Mouse (Mus musculus) midbrain, embryonic 14.5 days (tissue): ENCODE data around the gene Ssh3. TPM values are rescaled to one million over a fixed set of nuclear protein-coding genes. Genes with fewer than 3 reads are reported as not detected.

Source experiments
- ATAC-seq: fragments of 200-750 bp; cut with Nextera tagmentation; 2 replicates; pipeline ENCODE4 v1.8.0; 2017; ENCODE audit warnings: moderate number of reproducible peaks, moderate library complexity; ENCODE audit not compliant: low FRiP score, low TSS enrichment
- DNase-seq: peaks from one replicate; pipeline ENCODE4 v3.0.0-alpha.2; 2015
- H3K27ac ChIP-seq: fragments of 300-500 bp; sonication (generic); replicated peaks from 2 replicates; pipeline ENCODE4 v1.5.1; 2014; ENCODE audit warnings: mild to moderate bottlenecking, low read depth, low read length, moderate library complexity
- H3K27me3 ChIP-seq: fragments of 300-500 bp; sonication (generic); 2 replicates; pipeline ENCODE4 v1.6.1; 2014; ENCODE audit warnings: low read length, control low read depth, mixed read lengths; ENCODE audit not compliant: control insufficient read depth, insufficient read depth
- H3K36me3 ChIP-seq: fragments of 300-500 bp; sonication (generic); 2 replicates; pipeline ENCODE4 v1.6.1; 2014; ENCODE audit warnings: low read length, control low read depth; ENCODE audit not compliant: control insufficient read depth, insufficient read depth
- H3K4me1 ChIP-seq: fragments of 300-500 bp; sonication (generic); 2 replicates; pipeline ENCODE4 v1.6.1; 2014; ENCODE audit warnings: mild to moderate bottlenecking, antibody characterized with exemption, low read length, control low read depth; ENCODE audit not compliant: control insufficient read depth, insufficient read depth
- H3K4me2 ChIP-seq: fragments of 300-500 bp; sonication (generic); 2 replicates; pipeline ENCODE4 v1.6.1; 2014; ENCODE audit warnings: mild to moderate bottlenecking, low read length, moderate library complexity
- H3K4me3 ChIP-seq: fragments of 300-500 bp; sonication (generic); replicated peaks from 2 replicates; pipeline ENCODE4 v1.5.1; 2014; ENCODE audit warnings: low read depth, low read length
- H3K9ac ChIP-seq: fragments of 300-500 bp; sonication (generic); replicated peaks from 2 replicates; pipeline ENCODE4 v1.6.1; 2014; ENCODE audit warnings: mild to moderate bottlenecking, low read length, moderate library complexity
- H3K9me3 ChIP-seq: fragments of 300-500 bp; sonication (generic); 2 replicates; pipeline ENCODE4 v1.6.1; 2016; ENCODE audit warnings: low read length, control low read depth, mixed read lengths; ENCODE audit not compliant: control insufficient read depth
- WGBS: fragments of 180-500 bp; shearing (Covaris S2); extraction: QIAGEN DNeasy Blood & Tissue Kit; methylation state at CpG from one replicate; pipeline ENCODE4 v1.1.7; 2014; 5-methylcytosine and 5-hydroxymethylcytosine counted together
- polyA plus RNA-seq: library from polyadenylated mRNA; unstranded; fragments of >200 nt; fragmentation: Nextera tagmentation; extraction: Ambion mirVana; gene quantifications from 2 replicates; pipeline ENCODE4 v1.2.1, GENCODE M21; 2014

Gene Ssh3
- polyA plus RNA-seq, 1 experiment from 2014 or later, result 8.8 TPM

DNA sequence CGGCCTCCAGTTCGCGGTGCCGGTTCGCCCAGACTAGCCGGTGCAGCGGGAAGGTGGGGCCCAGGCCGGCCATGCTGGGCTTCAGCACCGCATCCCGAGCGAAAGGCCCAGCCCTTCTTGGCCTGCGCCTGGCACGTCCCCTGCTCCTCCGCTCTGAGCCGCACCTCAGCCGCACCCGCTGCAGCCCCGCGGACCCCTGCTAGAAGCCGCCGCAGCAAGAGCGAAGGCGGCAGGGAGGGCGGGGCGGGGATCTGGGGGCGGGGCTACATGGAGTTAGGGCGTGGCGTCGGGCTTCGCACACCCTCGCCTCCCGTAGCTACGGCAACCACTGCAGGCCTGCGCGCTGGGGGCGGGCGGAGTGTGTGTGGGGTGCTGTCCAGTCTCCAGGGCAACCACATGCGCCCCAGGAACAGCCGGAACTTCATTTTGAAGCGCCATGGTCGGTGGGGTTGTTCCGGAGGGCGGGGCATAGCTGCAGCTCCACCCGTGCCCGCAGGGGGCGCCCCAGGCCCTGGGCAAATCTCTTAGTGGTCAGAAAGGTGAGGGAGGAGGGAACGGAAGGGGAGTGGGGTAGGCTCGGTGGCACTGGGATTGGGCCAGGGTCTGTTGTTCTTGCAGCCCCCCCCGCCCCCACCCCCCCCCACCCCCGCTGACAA lies 14.0 kb upstream of the Ssh3 start, which contains the start of gene Ankrd13d:
Gene Ankrd13d, minus strand, starts transcription at position 240 of the 656 bp plus-strand sequence.
- Histone ChIP-seq H3K4me2 (peak within 1 kb of the TSS; percentile 70), H3K27me3 (no peaks in the 10 kb centered on the region), H3K9ac (peak within 1 kb of the TSS; percentile 79), H3K27ac (peak within 1 kb of the TSS; percentile 68), H3K36me3 (peaks cover 33% of the 10 kb centered on the region), H3K4me3 (peak within 1 kb of the TSS; percentile 56), H3K4me1 (peaks cover 8% of the 10 kb centered on the region), H3K9me3 (no peaks in the 10 kb centered on the region)
- ATAC-seq, result peak; percentile 93
- under 1% methylated on average over 49 of the region's 50 CpGs for WGBS
- peak; percentile 91 for DNase-seq

- Histone ChIP-seq H3K4me1 (peaks cover 8% of the 10 kb centered on the region), H3K4me2 (no peak overlapping the region)
- no peak for ATAC-seq
Observed at GRCm38 (mm10) chr19:4280425-4280824, 11.4 kb upstream of the Ssh3 start.

DNA sequence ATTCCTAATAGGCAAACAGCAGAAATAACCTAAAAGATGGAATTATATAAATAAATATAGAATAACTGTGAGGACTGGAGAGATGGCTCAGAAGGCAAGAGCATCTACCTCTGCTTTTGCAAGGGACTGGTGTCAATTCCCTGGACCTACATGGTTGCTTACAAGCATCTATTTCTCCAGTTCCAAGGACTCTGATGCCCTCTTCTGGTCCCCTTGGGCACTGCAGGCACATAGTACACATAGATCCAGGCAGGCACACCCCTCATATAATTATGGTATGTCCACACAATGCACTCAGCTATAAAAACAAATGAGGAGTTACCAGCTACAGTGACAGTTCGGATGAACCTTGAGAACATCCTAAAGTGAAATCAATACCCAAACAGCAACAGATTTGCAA lies 10.5 kb upstream of the Ssh3 start:
- Histone ChIP-seq H3K4me1 (peaks cover 8% of the 10 kb centered on the region), H3K9ac (no peak overlapping the region), H3K36me3 (peaks cover 3% of the 10 kb centered on the region; the same call in 1 of the 2 replicates), H3K27me3 (no peaks in the 10 kb centered on the region), H3K4me2 (no peak overlapping the region), H3K4me3 (no peak overlapping the region), H3K27ac (no peak overlapping the region), H3K9me3 (no peaks in the 10 kb centered on the region; the same call in 1 of the 2 replicates)
- WGBS, result 100% methylated on average over 1 of the region's 1 CpGs
- ATAC-seq, result no peak
- no peak for DNase-seq

More at GRCm38 (mm10) chr19:4280425-4280824, 11.4 kb upstream of the Ssh3 start:
- H3K9ac ChIP-seq, result no peak overlapping the region
- no peaks in the 10 kb centered on the region for H3K27me3 ChIP-seq
- no peak for DNase-seq
- H3K27ac ChIP-seq, result no peak overlapping the region
- no peaks in the 10 kb centered on the region; the same call in 1 of the 2 replicates for H3K9me3 ChIP-seq
- 96% methylated on average over 9 of the region's 9 CpGs for WGBS
- peaks cover 7% of the 10 kb centered on the region for H3K36me3 ChIP-seq
- H3K4me3 ChIP-seq, result no peak overlapping the region

DNA sequence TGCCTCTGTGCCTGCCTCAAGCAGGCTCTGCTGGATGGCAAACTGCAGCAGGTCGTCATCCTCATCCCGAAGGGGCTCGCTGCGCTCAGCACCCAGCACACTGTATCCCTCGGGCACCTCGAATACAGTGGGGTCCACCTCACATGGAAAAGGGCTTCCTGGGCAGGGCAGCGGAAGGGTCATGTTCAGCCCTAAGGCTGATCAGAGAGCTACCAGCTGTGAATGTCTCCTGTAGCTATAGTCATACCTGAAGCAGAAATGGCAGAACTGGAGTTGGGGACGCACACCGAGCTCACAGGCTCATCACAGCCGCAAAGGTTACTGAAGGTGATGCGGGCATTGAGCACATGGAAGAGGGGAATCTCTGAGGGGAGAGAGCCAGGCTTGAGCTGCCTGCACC lies 2.0 kb upstream of the Ssh3 start:
- no peak overlapping the region for H3K4me3 ChIP-seq
- WGBS, result 94% methylated on average over 11 of the region's 11 CpGs
- H3K9me3 ChIP-seq, result no peaks in the 10 kb centered on the region; the same call in 1 of the 2 replicates
- peaks cover 5% of the 10 kb centered on the region; the same call in 1 of the 2 replicates for H3K4me1 ChIP-seq
- H3K4me2 ChIP-seq, result no peak overlapping the region
- ATAC-seq, result no peak
- DNase-seq, result no peak
- peaks cover 15% of the 10 kb centered on the region for H3K36me3 ChIP-seq
- H3K27ac ChIP-seq, result no peak overlapping the region
- peaks cover 6% of the 10 kb centered on the region; the same call in 1 of the 2 replicates for H3K27me3 ChIP-seq
- no peak overlapping the region for H3K9ac ChIP-seq

DNA sequence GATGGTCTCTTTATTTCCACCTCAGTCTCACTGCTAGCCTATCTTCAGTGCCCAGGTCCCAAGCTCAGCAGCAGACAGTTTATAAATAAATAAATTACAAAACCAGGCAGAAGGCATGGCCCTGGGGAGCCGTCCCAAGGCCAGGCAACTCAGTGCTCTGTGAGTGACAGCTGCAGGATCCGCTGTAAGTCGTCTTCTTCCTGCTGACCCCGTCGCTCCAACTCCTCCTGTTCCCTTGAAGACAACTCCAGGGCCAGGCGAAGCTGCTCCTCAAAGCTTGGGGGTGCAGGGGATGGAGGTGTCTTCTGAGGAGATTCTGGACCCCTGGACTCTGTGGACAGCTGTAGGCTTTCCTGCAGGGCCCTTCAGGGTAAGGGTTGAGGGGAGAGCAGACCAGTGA lies 1.2 kb upstream of the Ssh3 start:
- no peak overlapping the region for H3K9ac ChIP-seq
- 74% methylated on average over 6 of the region's 6 CpGs for WGBS
- DNase-seq (no peak), ATAC-seq (no peak)
- H3K4me1 ChIP-seq, result peaks cover 5% of the 10 kb centered on the region; the same call in 1 of the 2 replicates
- H3K4me3 ChIP-seq, result no peak overlapping the region
- H3K27ac ChIP-seq, result no peak overlapping the region
- H3K36me3 ChIP-seq, result peaks cover 15% of the 10 kb centered on the region
- no peak overlapping the region for H3K4me2 ChIP-seq
- H3K9me3 ChIP-seq, result no peaks in the 10 kb centered on the region
- H3K27me3 ChIP-seq, result peaks cover 6% of the 10 kb centered on the region; the same call in 1 of the 2 replicates

- peak; percentile 18 for DNase-seq
Observed at GRCm38 (mm10) chr19:4265956-4266355, 3.0 kb downstream of the Ssh3 start.

GRCm38 (mm10) chr19:4264171-4264780 lies 4.7 kb downstream of the Ssh3 start:
- H3K9ac ChIP-seq, result no peak overlapping the region
- no peaks in the 10 kb centered on the region for H3K9me3 ChIP-seq
- no peak for DNase-seq
- WGBS, result 94% methylated on average over 6 of the region's 6 CpGs
- no peak for ATAC-seq
- H3K27me3 ChIP-seq, result peaks cover 6% of the 10 kb centered on the region; the same call in 1 of the 2 replicates
- H3K27ac ChIP-seq, result no peak overlapping the region
- no peak overlapping the region for H3K4me3 ChIP-seq
- H3K4me1 ChIP-seq, result peaks cover 5% of the 10 kb centered on the region; the same call in 1 of the 2 replicates
- no peaks in the 10 kb centered on the region for H3K36me3 ChIP-seq
- H3K4me2 ChIP-seq, result no peak overlapping the region

More at GRCm38 (mm10) chr19:4265956-4266355, 3.0 kb downstream of the Ssh3 start:
- H3K9ac ChIP-seq, result no peak overlapping the region
- no peak overlapping the region for H3K27ac ChIP-seq
- no peak overlapping the region for H3K4me2 ChIP-seq
- H3K4me3 ChIP-seq, result no peak overlapping the region
- H3K4me1 ChIP-seq, result peaks cover 5% of the 10 kb centered on the region; the same call in 1 of the 2 replicates
- 63% methylated on average over 4 of the region's 4 CpGs for WGBS
- no peak for ATAC-seq
- peaks cover 6% of the 10 kb centered on the region; the same call in 1 of the 2 replicates for H3K27me3 ChIP-seq
- no peaks in the 10 kb centered on the region for H3K9me3 ChIP-seq
- H3K36me3 ChIP-seq, result peaks cover 3% of the 10 kb centered on the region; the same call in 1 of the 2 replicates

DNA sequence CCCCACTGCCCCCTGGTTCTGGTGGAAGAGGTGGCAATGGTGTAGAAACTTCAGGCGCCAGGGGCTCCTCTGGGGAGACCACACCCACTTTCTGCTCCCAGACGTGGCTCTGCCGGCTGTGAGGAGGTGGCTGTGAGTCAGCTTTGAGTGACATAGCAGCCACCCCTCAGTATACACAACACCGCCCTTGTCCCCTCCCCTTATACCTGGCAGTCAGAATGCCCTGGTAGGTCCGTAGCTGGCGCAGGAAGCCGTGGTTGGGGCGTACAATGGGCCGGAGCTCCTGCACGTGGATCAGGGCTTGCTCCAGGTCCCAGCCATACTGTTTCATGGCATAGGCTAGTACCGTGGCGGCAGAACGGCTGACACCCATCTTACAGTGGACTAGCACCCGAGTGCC lies 5.3 kb downstream of the Ssh3 start:
- Histone ChIP-seq H3K27me3 (peaks cover 6% of the 10 kb centered on the region; the same call in 1 of the 2 replicates), H3K36me3 (no peaks in the 10 kb centered on the region), H3K4me1 (peaks cover under 1% of the 10 kb centered on the region; the same call in 1 of the 2 replicates), H3K9ac (no peak overlapping the region), H3K4me3 (no peak overlapping the region), H3K27ac (no peak overlapping the region), H3K4me2 (no peak overlapping the region), H3K9me3 (no peaks in the 10 kb centered on the region)
- 72% methylated on average over 14 of the region's 14 CpGs for WGBS
- ATAC-seq (no peak), DNase-seq (no peak)
